Mouse (Mus musculus): Measurements from ENCODE around the gene Gm9040. TPM values are rescaled to one million over a fixed set of nuclear protein-coding genes. Genes with fewer than 3 reads are reported as not detected.
"Not testable (repeated sequence)": the region's sequence is repeated elsewhere in the genome, so short reads cannot be mapped to it uniquely, and the experiment has no call there.

Gene Gm9040
- total RNA-seq (2021): not detected

DNA sequence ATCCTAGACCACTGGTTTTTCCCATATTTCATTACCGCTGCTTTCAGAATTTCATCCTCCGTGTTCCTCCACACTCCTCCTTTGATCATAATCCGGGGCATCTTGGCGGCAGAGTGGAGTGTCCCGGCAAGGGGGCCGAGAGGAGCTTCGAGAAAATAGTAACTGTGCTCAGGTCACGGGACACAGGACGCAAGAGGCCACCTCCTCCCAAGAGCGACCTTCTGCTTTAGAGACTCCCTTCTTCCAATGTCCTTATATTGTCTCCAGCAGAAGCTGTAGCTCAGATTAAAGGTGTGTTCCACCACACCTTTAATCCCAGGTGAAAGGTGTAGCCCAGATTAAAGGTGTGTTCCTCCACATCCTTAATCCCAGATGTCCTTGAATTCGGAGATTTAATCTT, at the start of gene Gm9040:
TSS of gene Gm9040 (minus strand) at position 101 of the 400 bp plus-strand sequence.
- not testable (repeated sequence) for DNase-seq (ENCODE audit: extremely low spot score in 1 of 2, low spot score in 1 of 2)

DNA sequence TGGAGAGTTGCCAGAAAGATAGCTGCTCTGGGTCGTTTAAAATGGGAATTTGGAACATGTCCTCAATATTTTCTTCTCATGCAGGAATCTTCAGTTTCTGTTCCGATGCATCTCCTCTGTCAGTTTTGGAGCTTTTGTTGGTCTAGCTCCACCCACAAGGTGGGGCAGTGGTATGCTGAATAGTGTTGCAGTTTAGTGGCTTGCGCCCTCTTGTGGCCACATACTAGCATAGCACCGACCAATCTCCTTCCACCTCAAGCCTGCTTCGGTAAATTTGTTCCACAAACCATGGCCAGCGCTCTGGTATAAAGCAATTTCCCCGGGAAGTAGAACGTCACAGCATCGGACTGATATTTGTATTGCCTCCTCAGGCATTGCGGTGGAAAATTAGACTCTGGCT, 43.7 kb upstream of the Gm9040 start:
- DNase-seq (ENCODE audit: extremely low spot score in 1 of 2, low spot score in 1 of 2): peak; percentile 63 to 78

DNA sequence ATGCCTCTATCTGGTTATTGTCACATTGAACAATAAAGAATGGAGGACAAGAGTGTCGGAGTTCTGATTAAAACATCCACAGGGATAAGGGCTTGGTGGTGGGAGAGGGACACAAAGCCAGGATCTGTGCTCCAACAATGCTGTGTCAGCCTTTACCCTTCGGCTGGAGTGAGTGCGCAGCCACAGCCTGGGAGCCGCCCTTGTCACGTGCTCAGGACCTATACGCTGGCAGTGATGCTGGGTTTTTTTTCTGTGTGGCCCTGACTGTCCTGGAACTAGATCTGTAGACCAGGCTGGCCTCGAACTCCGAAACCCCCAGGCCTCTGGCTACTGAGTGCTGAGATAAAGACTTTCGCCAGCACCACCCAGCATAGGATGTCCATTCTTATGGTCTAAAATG, 42.7 kb upstream of the Gm9040 start:
- DNase-seq (ENCODE audit: extremely low spot score in 1 of 2, low spot score in 1 of 2): no peak

DNA sequence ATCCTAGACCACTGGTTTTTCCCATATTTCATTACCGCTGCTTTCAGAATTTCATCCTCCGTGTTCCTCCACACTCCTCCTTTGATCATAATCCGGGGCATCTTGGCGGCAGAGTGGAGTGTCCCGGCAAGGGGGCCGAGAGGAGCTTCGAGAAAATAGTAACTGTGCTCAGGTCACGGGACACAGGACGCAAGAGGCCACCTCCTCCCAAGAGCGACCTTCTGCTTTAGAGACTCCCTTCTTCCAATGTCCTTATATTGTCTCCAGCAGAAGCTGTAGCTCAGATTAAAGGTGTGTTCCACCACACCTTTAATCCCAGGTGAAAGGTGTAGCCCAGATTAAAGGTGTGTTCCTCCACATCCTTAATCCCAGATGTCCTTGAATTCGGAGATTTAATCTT, 27.2 kb upstream of the Gm9040 start, which contains the start of gene Gm9049:
TSS of gene Gm9049 (minus strand) at position 101 of the 400 bp plus-strand sequence.
- DNase-seq (ENCODE audit: extremely low spot score in 1 of 2, low spot score in 1 of 2): not testable (repeated sequence)

DNA sequence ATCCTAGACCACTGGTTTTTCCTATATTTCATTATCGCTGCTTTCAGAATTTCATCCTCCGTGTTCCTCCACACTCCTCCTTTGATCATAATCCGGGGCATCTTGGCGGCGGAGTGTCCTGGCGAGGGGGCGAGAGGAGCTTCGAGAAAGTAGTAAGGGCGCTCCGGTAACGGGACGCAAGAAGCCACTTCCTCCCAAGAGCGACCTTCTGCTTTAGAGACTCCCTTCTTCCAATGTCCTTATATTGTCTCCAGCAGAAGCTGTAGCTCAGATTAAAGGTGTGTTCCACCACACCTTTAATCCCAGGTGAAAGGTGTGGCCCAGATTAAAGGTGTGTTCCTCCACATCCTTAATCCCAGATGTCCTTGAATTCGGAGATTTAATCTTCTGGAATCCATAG, 21.8 kb upstream of the Gm9040 start, which contains the start of gene Gm9048:
TSS of gene Gm9048 (minus strand) at position 101 of the 400 bp plus-strand sequence.
- not testable (repeated sequence) for DNase-seq (ENCODE audit: extremely low spot score in 1 of 2, low spot score in 1 of 2)

DNA sequence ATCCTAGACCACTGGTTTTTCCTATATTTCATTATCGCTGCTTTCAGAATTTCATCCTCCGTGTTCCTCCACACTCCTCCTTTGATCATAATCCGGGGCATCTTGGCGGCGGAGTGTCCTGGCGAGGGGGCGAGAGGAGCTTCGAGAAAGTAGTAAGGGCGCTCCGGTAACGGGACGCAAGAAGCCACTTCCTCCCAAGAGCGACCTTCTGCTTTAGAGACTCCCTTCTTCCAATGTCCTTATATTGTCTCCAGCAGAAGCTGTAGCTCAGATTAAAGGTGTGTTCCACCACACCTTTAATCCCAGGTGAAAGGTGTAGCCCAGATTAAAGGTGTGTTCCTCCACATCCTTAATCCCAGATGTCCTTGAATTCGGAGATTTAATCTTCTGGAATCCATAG, 16.4 kb upstream of the Gm9040 start, which contains the start of gene Gm9046:
TSS of gene Gm9046 (minus strand) at position 101 of the 400 bp plus-strand sequence.
- not testable (repeated sequence) for DNase-seq (ENCODE audit: extremely low spot score in 1 of 2, low spot score in 1 of 2)

DNA sequence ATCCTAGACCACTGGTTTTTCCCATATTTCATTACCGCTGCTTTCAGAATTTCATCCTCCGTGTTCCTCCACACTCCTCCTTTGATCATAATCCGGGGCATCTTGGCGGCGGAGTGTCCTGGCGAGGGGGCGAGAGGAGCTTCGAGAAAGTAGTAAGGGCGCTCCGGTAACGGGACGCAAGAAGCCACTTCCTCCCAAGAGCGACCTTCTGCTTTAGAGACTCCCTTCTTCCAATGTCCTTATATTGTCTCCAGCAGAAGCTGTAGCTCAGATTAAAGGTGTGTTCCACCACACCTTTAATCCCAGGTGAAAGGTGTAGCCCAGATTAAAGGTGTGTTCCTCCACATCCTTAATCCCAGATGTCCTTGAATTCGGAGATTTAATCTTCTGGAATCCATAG, 11.0 kb upstream of the Gm9040 start, which contains the start of gene Gm9045:
TSS of gene Gm9045 (minus strand) at position 101 of the 400 bp plus-strand sequence.
- not testable (repeated sequence) for DNase-seq (ENCODE audit: extremely low spot score in 1 of 2, low spot score in 1 of 2)

DNA sequence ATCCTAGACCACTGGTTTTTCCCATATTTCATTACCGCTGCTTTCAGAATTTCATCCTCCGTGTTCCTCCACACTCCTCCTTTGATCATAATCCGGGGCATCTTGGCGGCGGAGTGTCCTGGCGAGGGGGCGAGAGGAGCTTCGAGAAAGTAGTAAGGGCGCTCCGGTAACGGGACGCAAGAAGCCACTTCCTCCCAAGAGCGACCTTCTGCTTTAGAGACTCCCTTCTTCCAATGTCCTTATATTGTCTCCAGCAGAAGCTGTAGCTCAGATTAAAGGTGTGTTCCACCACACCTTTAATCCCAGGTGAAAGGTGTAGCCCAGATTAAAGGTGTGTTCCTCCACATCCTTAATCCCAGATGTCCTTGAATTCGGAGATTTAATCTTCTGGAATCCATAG, 5.5 kb upstream of the Gm9040 start, which contains the start of gene Gm9044:
TSS of gene Gm9044 (minus strand) at position 101 of the 400 bp plus-strand sequence.
- DNase-seq (ENCODE audit: extremely low spot score in 1 of 2, low spot score in 1 of 2): not testable (repeated sequence)

DNA sequence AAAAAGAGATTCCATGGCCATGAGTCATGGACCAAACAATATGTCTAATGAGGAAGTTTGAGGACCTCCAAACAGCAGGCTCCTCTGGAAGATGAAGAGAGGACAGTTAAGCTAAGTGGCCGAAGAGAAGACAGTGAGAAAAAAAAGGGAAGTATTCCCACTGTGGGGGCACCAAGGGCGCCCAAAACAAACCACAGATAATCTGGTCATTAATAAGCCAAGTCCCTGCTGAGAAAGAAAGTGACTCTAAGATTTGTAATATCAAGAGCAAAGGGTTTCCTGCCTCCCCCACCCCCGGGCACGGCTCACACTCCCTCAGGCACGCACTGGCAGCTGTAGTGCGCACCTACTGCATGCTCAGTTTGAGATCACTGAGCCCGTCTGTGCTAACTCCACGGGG, 7.7 kb downstream of the Gm9040 start:
- no peak for DNase-seq (ENCODE audit: extremely low spot score in 1 of 2, low spot score in 1 of 2)

DNA sequence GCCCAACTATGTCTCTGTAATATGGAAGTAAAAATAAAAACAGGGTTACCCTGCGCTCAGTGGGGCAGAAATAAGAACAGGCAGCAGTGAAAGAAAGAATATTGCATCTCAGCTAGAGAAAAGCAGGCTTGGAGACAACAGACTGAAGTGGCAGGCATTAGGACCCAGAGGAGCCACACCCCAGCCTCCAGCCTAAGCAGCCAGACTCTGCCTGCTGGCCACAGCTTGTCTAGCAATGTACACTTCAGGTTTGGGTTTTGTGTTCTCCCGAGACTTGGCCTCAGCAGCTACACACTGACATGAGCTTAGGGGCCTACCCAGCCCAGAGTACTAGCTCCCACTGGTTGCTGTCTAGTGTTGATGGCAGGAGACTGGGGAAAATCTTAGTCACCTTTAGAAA, 24.6 kb downstream of the Gm9040 start:
- not testable (repeated sequence) for DNase-seq (ENCODE audit: extremely low spot score in 1 of 2, low spot score in 1 of 2)

DNA sequence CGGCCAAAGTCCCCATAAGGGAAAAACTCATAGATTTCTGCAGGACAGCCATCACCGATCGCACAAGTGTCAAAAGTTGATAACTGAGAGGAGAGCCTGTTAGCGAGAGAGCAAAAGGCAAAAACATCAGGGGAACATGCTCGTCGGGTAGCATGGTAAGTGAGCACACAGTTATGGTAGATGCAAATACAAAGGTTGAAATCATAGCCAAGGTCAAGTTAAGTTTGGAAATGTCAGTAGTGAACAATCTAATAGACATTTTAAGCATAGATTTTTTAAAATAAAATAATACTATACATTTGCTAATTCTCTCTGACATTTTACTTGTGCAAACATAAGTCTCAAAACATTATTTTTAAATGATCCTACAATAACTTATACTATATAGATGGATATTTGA, 31.8 kb downstream of the Gm9040 start, which contains the start of gene Iltifb:
TSS of gene Iltifb (minus strand) at position 101 of the 400 bp plus-strand sequence.
- DNase-seq (ENCODE audit: extremely low spot score in 1 of 2, low spot score in 1 of 2): no peak

DNA sequence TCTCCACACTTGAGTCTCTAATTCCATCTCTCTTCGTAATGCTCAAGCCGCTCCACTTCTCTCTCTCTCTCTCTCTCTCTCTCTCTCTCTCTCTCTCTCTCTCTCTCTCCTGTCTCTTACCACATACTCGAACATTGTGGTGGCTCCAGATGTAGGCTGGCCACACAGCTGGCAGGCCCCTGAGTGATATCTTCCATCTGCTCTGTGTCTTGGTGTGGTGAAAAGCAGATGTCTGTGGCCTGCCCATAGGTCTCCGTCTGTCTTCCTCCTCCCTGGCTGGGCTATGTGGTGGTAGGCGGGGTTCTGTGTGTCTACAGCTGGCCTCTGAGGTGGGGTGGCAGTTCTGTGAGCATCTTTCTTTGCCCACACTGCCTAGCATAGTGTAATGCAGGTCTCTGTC, 43.8 kb downstream of the Gm9040 start:
- DNase-seq (ENCODE audit: extremely low spot score in 1 of 2, low spot score in 1 of 2): not testable (repeated sequence)

DNA sequence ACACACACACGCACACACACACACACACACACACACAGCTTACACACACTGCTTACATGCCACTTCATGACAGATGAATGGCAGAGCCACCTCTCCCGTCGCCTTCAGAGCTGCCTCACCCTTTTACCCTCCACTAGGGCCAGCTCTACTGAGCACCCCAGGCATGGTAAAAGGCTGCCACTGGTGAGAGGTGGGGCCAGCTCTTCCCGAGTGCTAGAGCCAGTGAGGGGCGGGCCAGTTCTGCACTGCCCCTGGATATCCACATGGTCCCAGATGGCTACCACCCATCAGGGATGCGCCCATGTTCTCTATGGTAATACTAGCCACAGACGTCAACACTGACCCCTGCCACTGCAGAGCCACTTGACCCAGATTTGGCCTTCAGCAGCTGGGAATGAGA, 44.2 kb downstream of the Gm9040 start:
- not testable (repeated sequence) for DNase-seq (ENCODE audit: extremely low spot score in 1 of 2, low spot score in 1 of 2)

DNA sequence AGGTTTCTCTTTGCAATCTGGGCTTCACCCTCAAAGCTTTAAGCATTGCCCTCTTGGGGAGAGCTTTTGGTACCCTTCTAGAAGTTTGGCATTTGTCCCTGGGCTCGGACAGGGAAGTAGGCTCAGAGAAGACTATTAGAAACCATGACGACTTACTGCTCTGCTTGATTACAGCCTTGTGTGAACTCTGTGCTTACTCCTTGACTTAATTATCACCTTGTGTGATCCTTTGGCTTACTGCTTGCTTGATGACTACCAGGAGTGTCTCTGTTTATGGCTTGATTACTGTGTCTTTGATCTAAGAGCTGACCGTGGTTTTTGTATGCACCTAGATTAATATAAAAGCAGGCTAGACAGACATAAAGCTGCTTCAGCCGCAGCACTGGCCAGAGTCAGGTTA, 48.7 kb downstream of the Gm9040 start:
- not testable (repeated sequence) for DNase-seq (ENCODE audit: extremely low spot score in 1 of 2, low spot score in 1 of 2)

Other genes starting within 250 kb of the Gm9040 start
- gene Mdm1, start 185.2 kb downstream of the Gm9040 start, total RNA-seq (2021): 10 to 100 TPM in 1 of 2 experiments, 1 to 10 TPM in 1; 8.4 to 10.1 TPM
- gene Il22, start 122.0 kb downstream of the Gm9040 start, total RNA-seq (2021): not detected
- under 1 TPM; 0.89 to 0.92 TPM for gene Gm32717, start 86.2 kb downstream of the Gm9040 start, total RNA-seq (2021)
- under 1 TPM; 0.89 to 0.92 TPM for gene Gm32802, start 68.3 kb downstream of the Gm9040 start, total RNA-seq (2021)
- gene Iltifb, start 31.9 kb downstream of the Gm9040 start, total RNA-seq (2021): not detected
- gene Gm9044, start 5.4 kb upstream of the Gm9040 start, total RNA-seq (2021): not detected
- not detected for gene Gm9045, start 10.9 kb upstream of the Gm9040 start, total RNA-seq (2021)
- gene Gm9046, start 16.3 kb upstream of the Gm9040 start, total RNA-seq (2021): not detected
- not detected for gene Gm9048, start 21.7 kb upstream of the Gm9040 start, total RNA-seq (2021)
- gene Gm9049, start 27.1 kb upstream of the Gm9040 start, total RNA-seq (2021): not detected
- not detected for gene Ifng, start 114.1 kb upstream of the Gm9040 start, total RNA-seq (2021)

Measured in layer of hippocampus, postnatal 25 days (tissue).